Mouse (Mus musculus) forebrain, embryonic 12.5 days (tissue): ENCODE data around the gene Eif2b5. TPM values are rescaled to one million over a fixed set of nuclear protein-coding genes. Genes with fewer than 3 reads are reported as not detected.
A peak's percentile ranks its signal among the peaks of the same experiment; 100 is the strongest.

Experiments
- ATAC-seq: fragments of 200-750 bp; cut with Nextera tagmentation; 2 replicates; pipeline ENCODE4 v1.8.0; 2017; ENCODE audit warnings: moderate TSS enrichment; ENCODE audit not compliant: low FRiP score
- H3K27ac ChIP-seq: fragments of 300-500 bp; sonication (generic); 2 replicates; pipeline ENCODE4 v1.5.1; 2016; ENCODE audit warnings: mild to moderate bottlenecking
- H3K27me3 ChIP-seq: fragments of 300-500 bp; sonication (generic); 2 replicates; pipeline ENCODE4 v1.6.1; 2016; ENCODE audit warnings: mild to moderate bottlenecking
- H3K36me3 ChIP-seq: fragments of 300-500 bp; sonication (generic); replicated peaks from 2 replicates; pipeline ENCODE4 v1.6.1; 2016; ENCODE audit warnings: mild to moderate bottlenecking
- H3K4me1 ChIP-seq: fragments of 300-500 bp; sonication (generic); 2 replicates; pipeline ENCODE4 v1.6.1; 2016
- H3K4me2 ChIP-seq: fragments of 300-500 bp; sonication (generic); 2 replicates; pipeline ENCODE4 v1.6.1; 2016; ENCODE audit warnings: mild to moderate bottlenecking, moderate library complexity
- H3K4me3 ChIP-seq: fragments of 300-500 bp; sonication (generic); replicated peaks from 2 replicates; pipeline ENCODE4 v1.5.1; 2016; ENCODE audit warnings: mild to moderate bottlenecking
- H3K9ac ChIP-seq: fragments of 300-500 bp; sonication (generic); 2 replicates; pipeline ENCODE4 v1.6.1; 2016; ENCODE audit warnings: mild to moderate bottlenecking
- H3K9me3 ChIP-seq: fragments of 300-500 bp; sonication (generic); 2 replicates; pipeline ENCODE4 v1.6.1; 2016
- WGBS: fragments of 180-500 bp; shearing (Covaris S2); methylation state at CpG from one replicate; pipeline ENCODE4 v1.1.7; 2016; 5-methylcytosine and 5-hydroxymethylcytosine counted together
- polyA plus RNA-seq: library from polyadenylated mRNA; unstranded; fragments of >200 nt; fragmentation: Nextera tagmentation; extraction: Ambion mirVana; gene quantifications from 2 replicates; pipeline ENCODE4 v1.2.1, GENCODE M21; 2016

Eif2b5 gene
- polyA plus RNA-seq, 1 experiment from 2014 or later, result 125 TPM

DNA sequence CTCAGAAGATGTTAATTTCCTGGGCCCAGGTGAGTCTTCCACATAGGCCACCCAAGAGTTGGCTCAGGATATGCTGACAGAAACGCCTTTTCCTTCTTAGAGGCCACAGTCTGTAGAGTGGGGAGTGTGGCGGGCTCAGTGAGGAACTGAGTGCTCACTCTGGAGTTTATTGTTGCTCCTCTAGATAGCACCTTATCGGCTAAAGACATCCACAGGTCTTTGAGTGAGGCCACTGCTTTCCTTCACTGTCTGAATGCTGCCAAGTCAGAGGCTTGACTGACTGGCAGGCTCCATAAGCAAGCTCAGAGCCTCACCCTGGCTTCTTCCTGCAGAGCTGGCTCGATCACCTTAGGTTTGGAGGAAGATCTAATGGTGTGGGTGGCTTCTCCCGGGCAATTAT, 30.2 kb downstream of the Eif2b5 start:
- ATAC-seq, result no peak
- Histone ChIP-seq H3K4me3 (no peak overlapping the region), H3K4me2 (no peak overlapping the region), H3K9me3 (no peaks in the 10 kb centered on the region), H3K27me3 (no peaks in the 10 kb centered on the region), H3K4me1 (no peaks in the 10 kb centered on the region; the same call in 1 of the 2 replicates), H3K36me3 (peaks cover 96% of the 10 kb centered on the region), H3K27ac (peak overlapping the region; percentile 73), H3K9ac (0 out of 2 replicates have a peak overlapping the region, but pooled peaks have one; percentile 38)
- WGBS, result 85% methylated on average over 5 of the region's 5 CpGs

DNA sequence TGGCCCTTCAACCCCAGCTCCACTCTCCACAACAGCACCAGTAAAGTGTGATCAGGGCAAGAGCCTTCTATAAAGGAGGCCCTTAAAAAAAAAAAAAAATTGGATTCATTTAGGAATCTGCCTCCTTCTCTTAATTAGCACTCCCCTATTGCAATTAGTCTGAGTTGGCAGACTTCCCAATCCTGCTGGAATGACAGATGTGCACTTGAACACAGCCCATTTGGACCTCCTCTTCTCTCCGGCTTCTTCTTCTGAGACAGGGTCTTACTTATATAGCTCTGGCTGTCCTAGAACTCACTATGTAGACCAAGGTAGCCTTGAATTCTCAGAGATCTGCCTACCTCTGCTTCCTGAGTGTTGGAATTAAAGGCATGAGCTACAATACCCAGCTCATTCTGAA, 30.8 kb downstream of the Eif2b5 start:
- 46% methylated on average over 1 of the region's 1 CpGs for whole genome bisulfite sequencing

DNA sequence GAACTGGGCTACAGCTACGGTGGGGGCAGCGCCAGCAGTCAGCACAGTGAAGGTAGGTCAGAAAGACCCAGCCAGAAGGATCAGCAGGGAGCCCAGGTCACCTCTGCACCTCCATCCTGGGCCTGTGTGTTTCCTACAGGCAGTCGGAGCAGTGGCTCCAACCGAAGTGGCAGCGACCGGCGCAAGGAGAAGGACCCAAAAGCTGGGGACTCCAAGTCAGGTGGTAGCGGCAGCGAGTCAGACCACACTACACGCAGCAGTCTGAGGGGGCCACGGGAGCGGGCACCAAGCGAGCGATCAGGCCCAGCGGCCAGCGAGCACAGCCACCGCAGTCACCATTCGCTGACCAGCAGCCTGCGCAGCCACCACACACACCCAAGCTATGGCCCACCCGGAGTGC, 32.3 kb downstream of the Eif2b5 start:
- ATAC-seq, result no peak
- Histone ChIP-seq H3K9me3 (no peaks in the 10 kb centered on the region), H3K4me2 (no peak overlapping the region), H3K4me3 (no peak overlapping the region), H3K27me3 (no peaks in the 10 kb centered on the region), H3K27ac (no peak overlapping the region), H3K4me1 (peaks cover under 1% of the 10 kb centered on the region; the same call in 1 of the 2 replicates), H3K9ac (no peak overlapping the region), H3K36me3 (peaks cover 76% of the 10 kb centered on the region)
- 96% methylated on average over 19 of the region's 20 CpGs for WGBS

More for the DNA sequence above, 30.8 kb downstream of the Eif2b5 start:
- H3K27me3 ChIP-seq, result no peaks in the 10 kb centered on the region
- H3K27ac ChIP-seq, result no peak overlapping the region
- H3K9me3 ChIP-seq, result no peaks in the 10 kb centered on the region
- no peaks in the 10 kb centered on the region; the same call in 1 of the 2 replicates for H3K4me1 ChIP-seq
- H3K4me3 ChIP-seq, result no peak overlapping the region
- H3K36me3 ChIP-seq, result peaks cover 90% of the 10 kb centered on the region
- H3K4me2 ChIP-seq, result no peak overlapping the region
- H3K9ac ChIP-seq, result no peak overlapping the region
- ATAC-seq, result peak; percentile 19; the same call in 1 of the 2 replicates

DNA sequence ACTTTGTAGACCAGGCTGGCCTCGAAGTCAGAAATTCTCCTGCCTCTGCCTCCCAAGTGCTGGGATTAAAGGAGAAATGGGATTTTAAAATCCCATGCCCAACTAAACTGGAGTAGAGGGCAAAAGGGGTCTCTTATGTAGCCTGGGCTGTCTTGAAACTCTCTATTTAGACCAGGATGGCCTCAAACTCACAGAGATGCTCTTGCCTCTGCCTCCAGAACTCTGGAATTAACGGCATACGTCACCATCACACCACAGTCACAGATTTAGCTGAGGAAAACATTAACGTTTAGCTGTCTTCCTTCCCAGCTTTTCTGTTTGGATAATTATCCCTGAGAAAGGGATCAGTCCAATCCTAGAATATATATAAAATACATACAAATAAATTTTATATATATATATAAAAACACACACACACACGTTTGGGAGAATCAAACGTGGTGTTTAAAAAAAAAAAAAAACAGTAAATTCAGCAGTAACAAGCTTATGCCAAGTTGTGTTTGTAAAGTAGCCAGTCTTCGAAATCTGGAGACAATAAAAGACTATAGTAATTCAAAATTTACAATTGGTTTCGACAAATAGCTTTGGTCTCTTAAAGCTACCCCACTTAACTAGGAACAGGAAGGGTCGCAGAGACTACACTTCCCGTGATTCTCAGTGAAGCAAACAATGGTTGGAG, 36.1 kb downstream of the Eif2b5 start:
- H3K27me3 ChIP-seq, result no peaks in the 10 kb centered on the region
- no peak for ATAC-seq
- 48% methylated on average over 10 of the region's 10 CpGs for WGBS
- H3K36me3 ChIP-seq, result peaks cover 61% of the 10 kb centered on the region
- no peak overlapping the region for H3K27ac ChIP-seq
- H3K9ac ChIP-seq, result no peak overlapping the region
- no peaks in the 10 kb centered on the region for H3K9me3 ChIP-seq
- peak overlapping the region; percentile 92; the same call in 1 of the 2 replicates for H3K4me3 ChIP-seq
- peaks cover 26% of the 10 kb centered on the region for H3K4me1 ChIP-seq
- 0 out of 2 replicates have a peak overlapping the region, but pooled peaks have one; percentile 89 for H3K4me2 ChIP-seq

DNA sequence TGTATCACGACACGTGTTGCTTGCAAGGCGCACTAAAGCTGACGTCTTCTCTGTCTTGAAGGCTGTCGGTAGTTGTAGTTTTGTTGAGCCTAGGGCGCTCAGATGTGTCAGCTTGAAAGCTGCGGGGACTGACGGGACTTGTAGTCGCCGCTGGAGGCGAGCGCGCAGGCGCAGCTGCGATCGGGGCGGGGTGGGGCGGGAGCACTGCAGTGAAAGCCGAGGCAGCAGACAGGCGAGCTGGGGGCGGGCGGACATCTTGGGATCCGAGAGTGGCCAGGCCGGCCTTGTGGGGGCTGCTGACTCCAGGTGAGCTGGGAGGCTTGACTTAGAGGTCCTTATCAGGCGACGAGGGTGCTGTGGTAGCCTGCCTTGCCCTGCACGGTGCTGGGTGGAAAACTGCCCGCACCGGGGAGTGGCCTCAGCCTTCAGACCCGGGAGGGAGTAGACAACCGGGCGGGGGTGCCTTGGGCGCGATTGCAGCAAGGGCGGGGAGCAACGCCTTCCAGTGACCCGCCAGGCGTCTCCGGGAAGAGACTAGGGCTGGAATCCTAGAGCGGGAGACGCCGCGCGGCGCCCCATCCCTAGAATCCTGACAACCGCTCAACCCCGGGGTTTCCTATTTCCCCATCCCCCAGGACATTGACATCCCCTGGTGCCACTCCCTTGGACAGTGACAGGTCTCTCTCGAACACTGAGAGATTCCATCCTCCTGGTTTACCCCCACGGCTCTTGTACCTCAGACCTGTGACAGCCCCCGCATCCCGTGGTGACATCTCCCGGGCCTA, 36.9 kb downstream of the Eif2b5 start, which contains the start of gene Ap2m1:
Gene Ap2m1 (plus strand): TSS at position 183 of the 785 bp plus-strand sequence.
- Histone ChIP-seq H3K9me3 (no peaks in the 10 kb centered on the region), H3K36me3 (peaks cover 61% of the 10 kb centered on the region), H3K27me3 (no peaks in the 10 kb centered on the region), H3K27ac (peak within 1 kb of the TSS; percentile 86), H3K4me2 (peak within 1 kb of the TSS; percentile 89), H3K4me1 (peaks cover 26% of the 10 kb centered on the region), H3K9ac (peak within 1 kb of the TSS; percentile 95), H3K4me3 (peak within 1 kb of the TSS; percentile 92)
- WGBS, result under 1% methylated on average over 50 of the region's 52 CpGs
- ATAC-seq, result peak; percentile 98

DNA sequence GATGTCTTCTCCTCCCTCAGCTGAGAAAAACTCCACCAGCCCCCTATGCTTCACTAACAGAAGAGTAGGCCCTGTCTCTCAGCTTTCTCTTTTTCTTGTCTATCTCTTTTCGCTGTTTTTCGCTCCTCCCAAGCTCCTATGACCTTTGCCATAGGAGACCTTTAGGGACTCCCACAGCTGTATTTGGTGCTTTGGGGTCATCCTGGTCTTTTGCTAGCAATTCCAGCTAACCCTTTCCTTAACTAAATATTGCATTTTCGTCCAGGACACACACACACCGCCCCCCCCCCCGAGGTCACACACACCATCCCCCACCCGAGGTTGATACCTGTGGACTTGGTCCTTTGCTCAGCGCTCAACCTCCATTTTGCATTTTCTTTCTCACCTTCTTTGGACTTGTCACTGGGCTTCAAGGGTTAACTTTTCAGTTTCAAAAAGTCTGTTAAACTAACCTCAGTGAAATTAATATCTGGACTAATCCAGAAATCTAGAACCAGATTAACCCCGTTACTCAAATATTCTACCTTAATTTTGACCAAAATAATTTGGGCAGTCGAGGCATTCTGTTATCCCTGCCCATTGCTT, 37.6 kb downstream of the Eif2b5 start:
- H3K4me1 ChIP-seq, result peaks cover 26% of the 10 kb centered on the region
- no peaks in the 10 kb centered on the region for H3K27me3 ChIP-seq
- peak overlapping the region; percentile 89 for H3K4me2 ChIP-seq
- no peak for ATAC-seq
- WGBS, result 32% methylated on average over 9 of the region's 9 CpGs
- H3K36me3 ChIP-seq, result peaks cover 61% of the 10 kb centered on the region
- peak overlapping the region; percentile 92 for H3K4me3 ChIP-seq
- 0 out of 2 replicates have a peak overlapping the region, but pooled peaks have one; percentile 86 for H3K27ac ChIP-seq
- H3K9me3 ChIP-seq, result no peaks in the 10 kb centered on the region
- H3K9ac ChIP-seq, result peak overlapping the region; percentile 95

DNA sequence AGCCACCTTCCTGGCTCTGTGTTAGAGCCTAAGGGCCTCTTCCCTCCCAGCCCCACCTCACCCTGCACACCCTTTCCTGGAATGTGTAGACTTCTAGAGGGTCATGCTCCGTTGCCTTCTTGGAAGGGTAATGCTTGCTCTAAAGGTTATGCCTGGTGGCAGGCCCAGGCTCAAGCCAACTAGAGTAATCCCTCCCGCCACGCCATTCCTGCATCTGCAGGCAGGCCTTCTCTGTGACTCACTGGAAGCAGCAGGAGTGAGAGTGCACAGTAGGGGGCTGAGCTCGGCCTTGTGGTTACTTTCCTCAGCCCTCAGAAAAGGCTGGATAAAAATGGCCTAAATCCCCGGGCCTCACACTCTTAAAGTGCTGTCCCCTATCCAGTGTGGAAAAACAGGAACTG, 38.5 kb downstream of the Eif2b5 start:
- peaks cover 26% of the 10 kb centered on the region for H3K4me1 ChIP-seq
- peak overlapping the region; percentile 92 for H3K4me3 ChIP-seq
- WGBS, result 11% methylated on average over 5 of the region's 5 CpGs
- no peak for ATAC-seq
- H3K4me2 ChIP-seq, result peak overlapping the region; percentile 89
- no peaks in the 10 kb centered on the region for H3K27me3 ChIP-seq
- H3K9ac ChIP-seq, result peak overlapping the region; percentile 95
- H3K9me3 ChIP-seq, result no peaks in the 10 kb centered on the region
- H3K36me3 ChIP-seq, result peaks cover 61% of the 10 kb centered on the region
- peak overlapping the region; percentile 50; the same call in 1 of the 2 replicates for H3K27ac ChIP-seq

DNA sequence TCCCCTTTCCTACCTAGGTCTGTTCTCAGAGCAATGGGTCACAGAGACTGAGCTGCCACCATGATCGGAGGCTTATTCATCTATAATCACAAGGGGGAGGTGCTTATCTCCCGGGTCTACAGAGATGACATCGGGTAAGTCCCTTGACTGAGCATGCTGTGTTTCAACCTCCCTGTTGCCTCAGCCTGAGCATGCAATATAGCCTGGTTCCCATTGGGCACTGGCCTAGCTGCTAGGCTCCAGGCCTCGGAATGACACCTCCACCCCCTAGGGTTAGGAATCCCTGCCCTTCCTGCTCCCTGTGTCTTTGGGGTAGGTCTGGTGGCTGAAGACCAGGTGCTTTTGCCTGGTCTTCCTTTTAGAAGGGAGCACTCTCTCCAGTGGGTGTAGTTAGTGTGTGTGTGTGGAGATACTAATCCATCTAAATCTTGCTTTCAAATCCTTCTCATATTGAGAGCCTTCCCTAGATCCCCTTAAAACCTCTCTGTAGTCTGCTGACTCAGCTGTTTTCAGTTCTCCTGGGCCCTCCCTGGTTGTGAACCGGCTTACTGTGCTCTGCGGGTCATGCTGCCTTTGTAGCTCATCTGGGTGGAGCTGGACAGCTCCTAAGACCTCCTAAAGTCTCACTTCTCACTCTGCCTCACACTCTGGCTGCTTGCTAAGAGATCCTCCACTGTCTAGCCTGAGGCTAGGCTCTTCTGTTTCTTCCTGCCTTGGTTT, 39.1 kb downstream of the Eif2b5 start:
- Histone ChIP-seq H3K4me2 (peak overlapping the region; percentile 89), H3K27ac (no peak overlapping the region; the same call in 1 of the 2 replicates), H3K4me1 (peaks cover 26% of the 10 kb centered on the region), H3K4me3 (peak overlapping the region; percentile 92), H3K9me3 (no peaks in the 10 kb centered on the region), H3K9ac (peak overlapping the region; percentile 95), H3K27me3 (no peaks in the 10 kb centered on the region), H3K36me3 (peaks cover 61% of the 10 kb centered on the region)
- 27% methylated on average over 6 of the region's 6 CpGs for WGBS
- ATAC-seq, result no peak

DNA sequence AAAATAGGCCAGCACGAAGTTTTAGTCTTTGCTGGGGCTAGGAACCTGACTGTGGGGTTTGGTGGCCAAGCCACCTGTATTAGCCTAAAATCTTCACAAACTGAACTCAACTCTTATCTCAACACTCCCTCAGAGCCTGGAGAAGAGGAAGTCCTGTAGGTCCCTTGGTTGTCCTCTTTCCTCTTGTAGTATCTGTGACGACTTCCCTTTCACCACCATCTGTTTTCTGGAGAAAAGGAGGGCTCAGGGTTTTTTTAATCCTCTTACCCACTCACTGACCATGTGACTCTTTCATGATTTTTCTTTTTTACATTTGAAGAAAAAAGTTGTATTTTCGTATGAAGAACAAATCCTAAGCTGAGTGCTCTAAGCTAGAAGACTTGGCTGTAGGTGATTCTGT, 41.0 kb downstream of the Eif2b5 start:
- peaks cover 26% of the 10 kb centered on the region for H3K4me1 ChIP-seq
- ATAC-seq, result no peak
- H3K4me2 ChIP-seq, result no peak overlapping the region
- no peak overlapping the region for H3K9ac ChIP-seq
- peaks cover 67% of the 10 kb centered on the region for H3K36me3 ChIP-seq
- WGBS, result 84% methylated on average over 3 of the region's 3 CpGs
- no peaks in the 10 kb centered on the region for H3K27me3 ChIP-seq
- H3K27ac ChIP-seq, result no peak overlapping the region
- H3K9me3 ChIP-seq, result no peaks in the 10 kb centered on the region
- H3K4me3 ChIP-seq, result no peak overlapping the region

DNA sequence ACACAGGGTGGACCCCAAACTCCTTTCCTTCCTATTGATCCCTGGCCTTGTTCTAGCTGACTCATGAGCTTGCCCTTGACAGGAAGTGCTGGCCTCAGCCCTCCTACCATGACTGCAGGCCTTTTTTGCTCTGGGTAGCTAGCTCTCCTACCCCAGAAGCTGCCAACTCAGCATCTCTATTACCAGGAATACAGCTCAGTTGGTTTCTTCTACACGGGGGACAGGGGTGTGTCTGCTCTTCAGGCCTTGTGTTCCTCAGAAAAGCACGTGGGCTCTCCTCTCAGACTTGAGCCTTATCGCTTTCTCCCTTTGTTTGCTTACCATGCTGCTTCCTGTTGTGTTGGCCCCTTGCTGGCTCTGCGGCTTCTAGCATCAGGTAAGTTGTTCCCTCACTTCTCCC, 41.8 kb downstream of the Eif2b5 start:
- Histone ChIP-seq H3K4me3 (no peak overlapping the region), H3K36me3 (peaks cover 74% of the 10 kb centered on the region), H3K9ac (no peak overlapping the region), H3K27ac (no peak overlapping the region), H3K4me1 (peaks cover 26% of the 10 kb centered on the region), H3K4me2 (no peak overlapping the region), H3K9me3 (no peaks in the 10 kb centered on the region), H3K27me3 (no peaks in the 10 kb centered on the region)
- ATAC-seq, result no peak
- WGBS, result 90% methylated on average over 4 of the region's 4 CpGs

DNA sequence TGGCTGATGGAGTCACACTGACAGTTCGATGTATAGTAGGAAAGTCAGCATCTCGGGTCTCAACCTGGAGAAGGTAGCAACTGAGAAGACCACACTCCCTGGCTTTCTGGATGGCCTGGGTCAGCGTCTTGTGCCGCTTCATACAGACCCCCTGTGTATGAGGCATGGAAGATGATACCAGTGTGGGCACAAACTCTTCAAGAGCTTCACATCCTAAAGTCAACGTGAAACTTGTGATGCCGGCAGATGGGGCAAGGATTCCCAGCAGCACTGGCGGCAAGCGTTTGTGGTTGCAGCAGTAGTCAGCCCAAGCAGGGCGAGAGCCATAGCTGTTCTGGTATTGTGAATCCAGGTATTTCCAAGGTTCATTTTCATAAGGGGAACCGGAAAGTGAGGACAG, 47.1 kb downstream of the Eif2b5 start:
- Histone ChIP-seq H3K27ac (no peak overlapping the region), H3K9me3 (no peaks in the 10 kb centered on the region), H3K4me2 (no peak overlapping the region), H3K4me1 (peaks cover 18% of the 10 kb centered on the region), H3K36me3 (peaks cover 61% of the 10 kb centered on the region), H3K27me3 (no peaks in the 10 kb centered on the region), H3K4me3 (no peak overlapping the region), H3K9ac (no peak overlapping the region)
- WGBS, result 96% methylated on average over 10 of the region's 10 CpGs
- no peak for ATAC-seq
